Mouse (Mus musculus) testis, adult 2 months (tissue): Measurements from ENCODE around the gene Slc27a3. TPM values are rescaled to one million over a fixed set of nuclear protein-coding genes. Genes with fewer than 3 reads are reported as not detected.

ENCODE experiments used
- H3K27ac ChIP-seq: fragments of 200-500 bp; 2 replicates; pipeline ENCODE4 v1.5.1; 2012; ENCODE audit warnings: low read depth, low read length; ENCODE audit not compliant: control insufficient read depth, insufficient read depth
- H3K27me3 ChIP-seq: fragments of 200-500 bp; 2 replicates; pipeline ENCODE4 v1.6.1; 2012; ENCODE audit warnings: mild to moderate bottlenecking, low read length, moderate library complexity; ENCODE audit not compliant: control insufficient read depth, insufficient read depth
- H3K36me3 ChIP-seq: fragments of 200-500 bp; 2 replicates; pipeline ENCODE4 v1.6.1; 2012; ENCODE audit warnings: mild to moderate bottlenecking, low read length; ENCODE audit not compliant: control insufficient read depth, insufficient read depth
- H3K4me1 ChIP-seq: fragments of 200-500 bp; 2 replicates; pipeline ENCODE4 v1.6.1; 2012; ENCODE audit warnings: low read length; ENCODE audit not compliant: control insufficient read depth, insufficient read depth
- H3K4me3 ChIP-seq: fragments of 200-500 bp; 2 replicates; pipeline ENCODE4 v1.5.1; 2012; ENCODE audit warnings: low read depth, mild to moderate bottlenecking, low read length, moderate library complexity, mixed read lengths; ENCODE audit not compliant: control insufficient read depth
- CTCF ChIP-seq: fragments of 200-500 bp; IDR thresholded peaks from 2 replicates; pipeline ENCODE4 v1.5.1; 2012; ENCODE audit warnings: low read depth, mild to moderate bottlenecking, inconsistent platforms, low read length, moderate library complexity; ENCODE audit not compliant: control insufficient read depth, insufficient read depth, insufficient replicate concordance
- POLR2A ChIP-seq: fragments of 200-500 bp; IDR thresholded peaks from 2 replicates; pipeline ENCODE4 v1.6.1; 2012; ENCODE audit warnings: low read depth, mild to moderate bottlenecking, inconsistent platforms, low read length, moderate library complexity; ENCODE audit not compliant: control insufficient read depth
- polyA plus RNA-seq: library from polyadenylated mRNA; depleted of rRNA; stranded (reverse); fragments of >200 nt; gene quantifications from 2 replicates; pipeline ENCODE4 v1.2.3, GENCODE M21; 2012; rRNA removed

The Slc27a3 gene
- polyA plus RNA-seq = 17.9 and 18.9 TPM in 2 replicates

DNA sequence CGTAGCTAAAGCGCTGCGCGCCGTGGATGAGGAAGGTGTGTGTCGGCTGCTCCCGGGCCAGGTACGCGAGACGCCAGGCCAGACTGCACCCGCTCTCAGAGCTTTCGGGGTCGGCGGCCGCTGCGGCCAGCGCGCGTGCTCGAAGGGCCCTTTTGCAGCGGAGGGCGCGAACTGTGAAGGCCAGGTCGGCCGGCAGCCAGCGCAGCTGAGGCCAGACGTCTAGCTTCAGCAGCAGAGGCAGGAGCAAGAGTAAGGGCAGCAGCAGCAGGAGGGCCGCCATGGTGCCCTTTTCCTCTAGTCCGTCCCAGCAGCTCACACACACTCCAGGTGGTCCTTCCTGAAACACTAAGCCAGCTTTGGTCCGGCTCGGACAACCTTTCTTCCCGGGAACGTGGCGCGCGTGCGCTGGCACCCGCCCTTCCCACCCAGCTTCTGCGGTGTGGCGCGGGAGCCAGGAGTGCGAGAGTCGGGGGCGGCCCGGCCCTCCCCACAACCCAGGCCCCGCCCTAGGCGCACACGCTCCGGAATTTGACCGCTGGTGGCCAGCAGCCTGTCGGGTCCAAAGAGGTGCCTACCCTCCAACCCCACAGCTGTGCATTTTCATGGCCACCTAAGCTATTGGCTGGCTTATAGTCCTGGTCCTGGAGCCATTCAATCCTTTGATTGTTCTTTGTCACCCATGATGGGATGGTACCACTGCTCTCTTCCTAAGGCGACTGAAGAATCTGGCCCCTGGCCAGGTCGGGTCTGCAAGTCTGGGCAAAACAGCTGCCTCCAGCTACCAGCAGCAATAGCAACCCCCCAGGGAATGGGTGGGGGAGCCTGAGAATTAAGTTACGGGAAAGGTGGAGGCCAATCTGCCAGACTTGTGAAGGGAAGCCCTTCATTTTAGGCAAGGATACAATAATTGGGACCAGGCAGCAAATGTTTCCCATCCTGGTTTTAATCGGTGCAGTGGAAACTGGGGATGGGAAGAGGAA is at the start of gene Slc27a3:
TSS of gene Slc27a3 (minus strand) at position 428 of the 980 bp plus-strand sequence.
- H3K27me3 ChIP-seq = no peaks in the 10 kb centered on the region

DNA sequence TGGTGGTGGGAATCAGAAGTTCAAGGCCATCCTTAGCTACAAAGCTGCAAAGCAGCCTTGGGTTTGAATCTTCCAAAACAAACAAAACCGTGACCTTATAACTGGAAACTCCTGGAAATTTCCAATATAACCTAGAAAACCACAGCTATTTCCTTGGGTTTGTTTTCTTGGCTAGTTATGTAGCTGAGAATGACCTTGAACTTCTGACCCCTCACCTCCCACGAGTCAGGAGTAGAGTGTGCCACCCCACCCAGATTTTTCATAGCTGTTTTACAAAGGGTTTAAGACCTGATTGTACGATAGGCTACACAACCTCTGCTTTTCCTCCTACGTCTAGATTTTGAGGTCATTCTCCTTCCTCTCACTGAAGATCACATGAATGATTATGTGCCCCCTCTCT is 47.4 kb upstream of the Slc27a3 start:
- Histone ChIP-seq H3K36me3 (no peaks in the 10 kb centered on the region), H3K4me3 (peak overlapping the region; percentile 34; the same call in 1 of the 2 replicates), H3K27me3 (no peaks in the 10 kb centered on the region), H3K4me1 (peaks cover 8% of the 10 kb centered on the region), H3K27ac (peak overlapping the region; percentile 10; the same call in 1 of the 2 replicates)
- TF ChIP-seq POLR2A = no peak
- no peak for TF ChIP-seq CTCF

More for the DNA sequence above, at the start of gene Slc27a3:
- Histone ChIP-seq H3K27ac (peak within 1 kb of the TSS; percentile 73), H3K4me1 (peaks cover 19% of the 10 kb centered on the region), H3K4me3 (peak within 1 kb of the TSS; percentile 80), H3K36me3 (no peaks in the 10 kb centered on the region)
- no peak for TF ChIP-seq POLR2A
- no peak for TF ChIP-seq CTCF

DNA sequence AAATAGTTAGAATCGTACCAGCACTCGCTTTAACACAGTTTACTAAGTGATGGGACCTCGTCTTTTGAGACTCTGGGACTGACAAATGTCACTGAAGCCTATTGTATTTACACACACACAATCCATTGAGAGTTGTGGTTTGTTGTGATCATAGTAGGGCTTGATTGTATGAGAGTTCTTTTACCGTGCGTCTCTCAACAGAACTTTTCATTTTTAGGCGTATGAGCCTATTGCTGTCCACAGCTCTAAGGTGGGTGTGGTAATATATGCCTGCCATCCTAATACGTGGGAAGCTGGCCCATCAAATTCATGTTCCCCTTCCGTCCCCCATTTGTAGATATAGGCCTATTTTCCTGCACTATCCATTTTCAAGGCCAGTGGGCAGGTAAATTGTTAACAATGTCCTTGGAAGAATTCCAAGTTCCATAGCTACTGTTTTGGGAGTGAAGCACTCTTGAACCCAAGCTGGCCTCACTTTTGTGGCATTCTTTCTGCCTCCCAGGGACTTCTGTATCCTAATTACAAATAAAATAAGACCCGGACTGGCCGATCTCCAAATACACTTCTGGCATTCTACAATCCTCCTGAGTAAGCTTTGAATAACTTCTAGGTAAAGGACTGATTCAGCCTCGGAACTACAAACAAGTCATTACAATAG is 44.5 kb upstream of the Slc27a3 start:
- no peaks in the 10 kb centered on the region for H3K27me3 ChIP-seq
- TF ChIP-seq CTCF = no peak
- TF ChIP-seq POLR2A = no peak
- H3K36me3 ChIP-seq = no peaks in the 10 kb centered on the region
- peaks cover 8% of the 10 kb centered on the region for H3K4me1 ChIP-seq
- peak overlapping the region; percentile 73 for H3K27ac ChIP-seq
- peak overlapping the region; percentile 90; the same call in 1 of the 2 replicates for H3K4me3 ChIP-seq

- TF ChIP-seq POLR2A = peak; percentile 78
- TF ChIP-seq CTCF = no peak
- Histone ChIP-seq H3K4me3 (peak within 1 kb of the TSS; percentile 90), H3K36me3 (no peaks in the 10 kb centered on the region), H3K27ac (peak within 1 kb of the TSS; percentile 86), H3K4me1 (peaks cover 8% of the 10 kb centered on the region), H3K27me3 (no peaks in the 10 kb centered on the region)
Measured at GRCm38 (mm10) chr3:90433381-90434020, 43.8 kb upstream of the Slc27a3 start, which contains the start of gene Ints3. Ints3 (minus strand) TSS chr3:90433622.

GRCm38 (mm10) chr3:90432811-90433219 is 43.1 kb upstream of the Slc27a3 start:
- Histone ChIP-seq H3K4me1 (peaks cover 8% of the 10 kb centered on the region), H3K27ac (peak overlapping the region; percentile 86), H3K27me3 (no peaks in the 10 kb centered on the region), H3K4me3 (peak overlapping the region; percentile 90), H3K36me3 (no peaks in the 10 kb centered on the region)
- no peak for TF ChIP-seq CTCF
- no peak for TF ChIP-seq POLR2A

GRCm38 (mm10) chr3:90432348-90432747 is 42.6 kb upstream of the Slc27a3 start:
- Histone ChIP-seq H3K27ac (no peak overlapping the region; the same call in 1 of the 2 replicates), H3K36me3 (no peaks in the 10 kb centered on the region), H3K4me3 (no peak overlapping the region; the same call in 1 of the 2 replicates), H3K27me3 (no peaks in the 10 kb centered on the region), H3K4me1 (peaks cover 8% of the 10 kb centered on the region)
- no peak for TF ChIP-seq CTCF
- no peak for TF ChIP-seq POLR2A

GRCm38 (mm10) chr3:90429576-90429975 is 39.8 kb upstream of the Slc27a3 start:
- Histone ChIP-seq H3K36me3 (no peaks in the 10 kb centered on the region), H3K4me1 (peaks cover 8% of the 10 kb centered on the region), H3K27ac (peak overlapping the region; percentile 66; the same call in 1 of the 2 replicates), H3K27me3 (no peaks in the 10 kb centered on the region), H3K4me3 (no peak overlapping the region)
- TF ChIP-seq CTCF = no peak
- no peak for TF ChIP-seq POLR2A
